Mouse (Mus musculus) hematopoietic stem cell, adult 5-6 weeks (primary cell): Measurements from ENCODE around the gene Mob3b. TPM values are rescaled to one million over a fixed set of nuclear protein-coding genes. Genes with fewer than 3 reads are reported as not detected.

ENCODE experiments used
- ATAC-seq, 2 experiments: fragments of 125-278 bp in 1 of 2; replicated peaks in 1 of 2; 2 replicates each; pipeline ENCODE4 v1.8.0; 2016 to 2017; ENCODE audit warnings: inconsistent platforms in 2 of 2, mild to moderate bottlenecking in 2 of 2, moderate number of reproducible peaks in 2 of 2, low read depth in 1 of 2, moderate TSS enrichment in 1 of 2; ENCODE audit not compliant: low FRiP score in 2 of 2, poor library complexity in 2 of 2, severe bottlenecking in 2 of 2, insufficient read depth in 1 of 2, low TSS enrichment in 1 of 2
- total RNA-seq: library from RNA; stranded (forward); fragments of 172-1452, 232-1000 nt; gene quantifications from 2 replicates; pipeline ENCODE4 v1.2.3, GENCODE M21; 2017

Gene Mob3b
- total RNA-seq, 1 experiment from 2014 or later = 2.9 TPM

DNA sequence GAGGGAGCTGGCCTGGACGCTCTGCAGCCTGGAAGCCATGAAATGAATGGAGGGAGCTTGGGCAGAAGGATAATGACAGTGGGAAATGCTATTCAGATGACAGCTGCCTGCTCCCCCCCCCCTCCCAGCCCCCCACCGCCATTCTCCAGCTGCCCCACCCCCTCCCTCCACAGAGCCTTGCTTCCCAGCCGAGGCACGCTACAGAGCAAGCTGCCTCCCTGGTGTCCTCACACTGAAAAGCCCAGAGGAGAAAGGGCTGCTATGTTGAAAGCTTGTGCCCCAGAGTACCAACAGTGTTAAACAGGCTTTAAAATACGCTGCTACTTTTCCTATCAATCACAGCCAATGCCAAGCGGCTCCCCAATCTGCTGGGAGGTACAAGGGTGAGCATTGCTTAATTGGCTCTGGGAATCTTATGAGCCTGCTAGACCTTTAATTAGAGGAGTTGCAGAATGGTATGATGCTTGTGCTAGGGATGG, 31.9 kb downstream of the Mob3b start:
- no peak for ATAC-seq

DNA sequence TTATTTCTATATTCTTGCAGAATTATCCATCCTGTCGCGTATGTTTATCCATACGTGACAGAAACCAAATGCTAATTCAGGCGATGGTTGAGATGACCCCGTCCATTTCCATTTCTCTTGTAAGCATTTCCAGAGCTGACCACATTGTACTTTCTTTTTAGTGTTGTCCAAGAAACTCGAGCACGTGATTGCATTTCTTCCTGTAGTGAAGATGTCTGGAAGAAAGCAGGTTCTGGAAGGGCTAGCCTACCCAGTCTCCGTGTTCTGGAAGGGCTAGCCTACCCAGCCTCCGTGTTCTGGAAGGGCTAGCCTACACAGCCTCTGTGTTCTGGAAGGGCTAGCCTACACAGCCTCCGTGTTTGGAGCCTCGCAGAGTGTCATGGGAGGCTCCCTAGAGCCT, 33.3 kb downstream of the Mob3b start:
- ATAC-seq = no peak

DNA sequence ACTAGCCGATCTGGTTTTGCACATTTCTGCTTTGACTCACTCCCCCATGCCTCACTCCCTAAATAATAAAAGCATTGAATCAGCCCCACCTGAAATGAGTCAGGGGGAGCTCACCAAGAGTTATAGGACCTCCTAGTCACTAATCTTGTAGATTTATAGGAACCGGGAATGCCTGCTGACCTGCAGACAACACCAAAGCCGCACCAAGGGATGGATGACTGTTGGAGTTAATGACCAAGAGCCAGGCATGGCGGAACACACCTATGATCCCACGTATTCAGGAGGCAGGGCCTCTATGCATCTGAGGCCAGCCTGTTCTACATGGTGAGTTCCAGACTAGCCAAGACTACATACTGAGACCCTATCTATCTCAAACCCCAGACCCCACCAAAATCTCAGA, 34.2 kb downstream of the Mob3b start:
- no peak for ATAC-seq

DNA sequence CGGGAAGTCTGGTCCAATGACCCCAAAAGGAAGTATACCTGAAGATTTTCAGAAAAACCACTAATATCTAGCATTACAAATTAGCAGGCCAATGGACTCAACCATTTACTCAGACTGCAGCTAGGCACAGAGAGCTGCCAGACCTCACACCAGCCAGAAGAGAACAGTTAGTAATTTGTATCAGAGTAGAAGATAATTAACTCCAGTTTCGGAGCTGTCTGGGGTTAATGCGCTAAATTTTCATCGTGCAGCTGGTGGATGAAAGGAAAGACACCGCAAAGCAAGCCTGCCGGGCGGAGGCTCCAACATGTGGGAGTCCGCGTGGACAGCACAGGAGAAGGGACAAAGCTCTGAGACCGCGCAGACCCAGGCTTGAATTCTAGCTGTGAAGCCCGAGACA, 36.2 kb downstream of the Mob3b start:
- no peak for ATAC-seq

DNA sequence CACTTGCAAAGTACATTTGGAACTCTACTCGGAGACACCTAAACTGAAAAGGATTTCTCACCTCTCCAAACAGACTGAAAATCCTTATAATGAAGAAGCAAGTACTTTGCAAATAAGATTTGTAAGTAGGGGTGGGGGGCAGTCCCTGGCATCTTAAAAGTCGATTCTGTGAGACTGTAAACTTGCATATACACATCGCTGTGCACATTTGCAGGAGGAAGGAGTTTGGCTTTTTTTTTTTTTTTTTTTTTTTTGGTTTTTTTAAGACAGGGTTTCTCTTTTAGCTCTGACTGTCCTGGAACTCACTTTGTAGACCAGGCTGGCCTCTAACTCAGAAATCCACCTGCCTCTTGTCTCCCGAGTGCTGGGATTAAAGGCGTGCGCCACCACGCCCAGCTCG, 36.7 kb downstream of the Mob3b start:
- ATAC-seq = no peak

DNA sequence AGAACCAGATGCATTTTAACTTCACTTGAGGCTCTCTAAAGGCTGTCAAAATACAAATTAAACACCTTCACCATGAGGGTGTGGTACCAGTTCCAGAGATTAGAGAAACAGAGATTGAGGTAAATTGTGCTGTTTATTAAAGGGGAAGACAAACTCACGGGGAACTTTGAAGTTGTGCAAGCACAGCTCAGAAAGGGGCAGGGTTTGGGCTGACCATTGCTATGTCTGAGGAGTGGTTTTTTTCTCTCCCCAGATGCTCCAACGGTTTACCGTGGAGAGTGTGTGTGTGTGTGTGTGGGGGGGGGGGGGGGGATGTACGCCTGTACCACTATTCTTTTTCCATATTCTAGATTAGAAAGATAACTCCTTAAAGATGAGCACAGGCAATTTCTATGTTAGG, 37.1 kb downstream of the Mob3b start:
- ATAC-seq = no peak

DNA sequence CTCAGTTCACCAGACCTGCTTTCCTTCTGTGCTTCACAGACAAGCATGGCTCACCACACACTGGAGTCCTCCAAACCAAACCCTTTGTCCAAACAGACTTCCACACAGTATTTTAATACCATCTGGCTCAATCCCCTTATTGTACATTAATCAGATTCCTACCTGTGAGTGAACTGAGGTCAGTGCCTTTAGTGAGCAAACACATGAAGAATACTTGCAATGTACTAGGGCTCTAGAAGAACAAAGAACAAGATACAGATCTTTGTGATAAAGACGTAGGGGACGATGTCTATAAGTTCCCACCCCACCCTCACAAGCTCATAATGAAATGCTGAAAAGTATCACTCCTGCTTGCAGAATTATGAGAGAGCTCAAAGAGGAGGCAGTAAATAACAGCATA, 38.4 kb downstream of the Mob3b start:
- ATAC-seq = no peak

DNA sequence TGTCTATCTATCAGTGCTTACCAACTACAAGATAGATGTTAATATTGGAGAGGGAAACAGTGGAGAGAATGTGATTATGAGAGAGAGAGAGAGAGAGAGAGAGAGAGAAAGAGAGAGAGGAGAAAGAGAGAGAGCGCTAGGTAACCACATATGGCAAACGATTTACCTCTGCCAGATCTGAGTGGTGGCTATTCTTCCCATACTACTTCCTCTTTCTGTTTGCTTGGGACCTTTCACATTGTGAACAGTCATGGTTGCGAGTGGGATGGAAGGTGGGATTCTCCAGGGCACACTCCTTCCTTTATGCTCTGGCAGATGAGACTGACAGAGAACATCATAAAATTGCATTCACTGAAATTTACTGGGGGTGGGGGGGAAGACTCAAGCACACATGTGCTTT, 40.1 kb downstream of the Mob3b start:
- ATAC-seq = peak in 1 of 2 experiments; percentile 54; a peak in 1 of 4 replicates

DNA sequence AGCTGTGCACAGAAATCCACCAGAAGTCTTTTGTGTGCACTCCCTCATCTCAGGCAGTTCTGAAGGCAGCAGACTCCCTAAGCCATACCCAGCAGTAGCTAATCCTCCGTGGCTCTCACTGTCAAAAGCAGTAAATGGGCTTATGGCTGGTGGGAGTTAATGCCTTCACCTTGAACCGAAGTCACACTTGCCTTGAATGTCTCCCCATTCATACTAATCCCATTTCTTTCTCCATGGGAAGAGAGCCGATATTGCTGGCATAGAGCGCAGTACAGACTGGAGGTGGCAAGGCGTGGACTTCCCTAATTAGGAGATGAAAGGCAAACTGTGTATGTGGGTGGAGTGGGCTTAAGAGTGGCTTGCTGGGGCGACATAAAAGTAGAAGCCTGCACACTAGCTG, 41.4 kb downstream of the Mob3b start:
- ATAC-seq = no peak

DNA sequence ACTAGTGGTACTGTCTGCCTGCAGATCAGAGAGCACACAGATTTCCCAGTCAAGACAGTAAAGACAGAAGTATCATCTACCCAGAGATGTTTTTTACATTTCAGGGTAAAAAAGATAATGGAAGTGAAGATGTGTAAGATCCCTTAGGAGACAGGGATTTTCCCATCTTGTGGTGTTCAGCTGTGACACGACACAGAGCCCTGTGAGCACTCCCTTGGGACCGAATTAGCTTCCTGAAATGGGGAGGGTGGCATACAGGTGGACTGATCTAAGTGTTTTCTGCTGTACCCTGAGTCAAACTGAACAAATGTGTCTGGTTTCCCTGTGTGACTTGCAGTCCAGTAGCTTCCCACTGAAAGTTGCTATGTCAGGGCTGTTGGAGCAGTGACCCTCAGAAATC, 42.3 kb downstream of the Mob3b start:
- ATAC-seq = no peak

DNA sequence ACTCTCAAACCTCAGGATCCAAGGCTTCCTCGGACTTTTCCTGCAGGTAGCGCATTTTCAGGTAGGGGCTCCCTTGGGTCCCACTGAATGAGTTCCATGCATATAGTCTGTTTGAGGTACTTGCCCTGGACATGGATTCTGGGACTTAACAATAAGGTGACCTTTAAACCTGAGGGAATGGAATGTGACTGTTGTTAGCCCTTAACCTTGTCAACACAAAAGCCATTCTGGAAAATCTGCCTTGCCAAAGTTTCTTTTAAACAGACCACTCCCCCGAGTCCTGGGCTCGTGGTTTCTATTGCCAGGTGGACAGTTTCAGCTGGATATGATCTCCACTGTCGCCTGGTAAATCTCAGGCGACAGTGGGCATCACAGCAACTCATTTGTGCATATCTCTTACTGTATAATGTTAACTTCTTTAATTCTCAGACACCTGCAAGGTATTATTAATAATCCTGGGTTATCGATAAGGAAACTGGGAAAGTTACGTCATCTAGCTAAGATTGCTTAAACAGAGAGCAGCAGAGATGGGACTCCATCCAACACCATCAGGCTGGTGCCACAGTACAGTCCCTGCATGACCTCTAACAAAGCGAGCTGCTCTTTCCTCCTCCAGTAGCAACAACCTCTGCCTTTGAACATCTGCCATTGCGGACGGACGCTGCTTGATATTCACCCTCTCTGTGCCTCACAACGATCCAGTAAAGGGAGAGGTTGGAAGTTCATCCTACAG, 43.6 kb downstream of the Mob3b start:
- no peak for ATAC-seq

DNA sequence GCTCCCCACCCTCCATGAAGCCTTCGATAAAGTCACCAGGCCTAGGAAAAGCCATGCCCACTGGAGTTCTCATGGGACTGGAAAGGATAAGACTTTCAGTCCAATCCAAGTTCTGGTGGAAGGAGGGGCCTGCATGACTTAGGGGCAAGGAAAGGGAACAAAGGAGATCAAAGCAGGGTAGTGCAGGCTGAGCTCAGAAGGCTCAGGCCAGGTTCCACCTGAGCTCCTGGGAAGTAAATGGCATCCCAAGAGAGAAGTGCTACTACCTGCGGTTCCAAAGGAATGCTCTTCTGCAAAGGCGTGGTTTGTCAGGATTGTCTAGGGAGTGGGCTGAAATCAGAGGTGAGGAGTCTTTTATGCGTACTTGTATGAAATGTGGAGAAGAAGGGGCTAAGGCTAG, 44.8 kb downstream of the Mob3b start:
- no peak for ATAC-seq

DNA sequence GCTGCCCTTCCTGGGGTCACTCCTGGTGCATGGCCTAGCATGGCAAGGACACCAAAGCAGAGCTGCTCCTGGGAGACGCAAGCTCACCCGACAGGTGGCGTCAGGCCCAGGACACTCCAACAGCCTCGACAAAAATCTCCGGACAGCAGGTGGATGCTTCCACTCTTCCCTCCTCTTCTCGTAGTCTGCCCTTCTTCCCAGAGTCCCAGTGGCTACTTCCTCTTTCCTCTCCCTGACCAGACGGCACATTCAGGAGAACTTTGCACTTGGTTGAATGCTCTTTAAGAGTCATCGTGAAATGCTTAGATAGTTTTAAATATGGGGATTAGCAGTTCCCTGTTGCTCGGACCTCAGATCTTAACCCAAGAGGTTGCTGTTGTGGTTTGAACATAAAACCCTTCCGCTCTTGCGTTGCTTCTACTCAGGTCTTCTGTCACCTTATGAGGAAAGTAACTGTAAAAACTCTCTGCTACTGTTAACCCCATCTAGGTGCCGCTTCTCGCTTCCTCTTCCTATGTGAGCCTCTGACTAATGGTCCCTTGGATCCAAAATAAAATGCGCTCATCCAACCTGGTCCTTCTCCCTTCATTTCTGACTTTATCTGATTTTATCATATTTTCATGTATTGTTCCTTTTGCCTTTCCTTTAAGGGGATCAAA, 52.0 kb downstream of the Mob3b start:
- no peak for ATAC-seq

DNA sequence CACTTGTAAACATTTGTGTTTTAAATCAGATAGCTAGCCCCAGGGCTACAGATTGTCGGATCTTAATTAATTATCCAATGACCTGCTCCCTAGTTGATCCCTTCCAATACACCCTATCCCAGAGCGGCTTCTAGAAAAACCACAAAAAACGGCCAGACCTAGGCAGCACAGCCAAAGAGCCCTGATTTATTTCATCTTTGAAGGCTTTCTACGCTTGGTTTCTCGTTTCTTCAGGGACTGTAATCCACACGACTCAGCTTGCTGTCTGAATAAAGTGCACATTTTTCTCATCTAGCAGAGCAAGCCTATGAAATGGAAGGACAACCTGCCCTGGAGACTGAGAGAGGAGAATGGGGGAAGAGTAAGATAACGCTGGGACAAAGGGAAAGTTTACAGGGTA, 56.1 kb downstream of the Mob3b start:
- ATAC-seq = no peak

DNA sequence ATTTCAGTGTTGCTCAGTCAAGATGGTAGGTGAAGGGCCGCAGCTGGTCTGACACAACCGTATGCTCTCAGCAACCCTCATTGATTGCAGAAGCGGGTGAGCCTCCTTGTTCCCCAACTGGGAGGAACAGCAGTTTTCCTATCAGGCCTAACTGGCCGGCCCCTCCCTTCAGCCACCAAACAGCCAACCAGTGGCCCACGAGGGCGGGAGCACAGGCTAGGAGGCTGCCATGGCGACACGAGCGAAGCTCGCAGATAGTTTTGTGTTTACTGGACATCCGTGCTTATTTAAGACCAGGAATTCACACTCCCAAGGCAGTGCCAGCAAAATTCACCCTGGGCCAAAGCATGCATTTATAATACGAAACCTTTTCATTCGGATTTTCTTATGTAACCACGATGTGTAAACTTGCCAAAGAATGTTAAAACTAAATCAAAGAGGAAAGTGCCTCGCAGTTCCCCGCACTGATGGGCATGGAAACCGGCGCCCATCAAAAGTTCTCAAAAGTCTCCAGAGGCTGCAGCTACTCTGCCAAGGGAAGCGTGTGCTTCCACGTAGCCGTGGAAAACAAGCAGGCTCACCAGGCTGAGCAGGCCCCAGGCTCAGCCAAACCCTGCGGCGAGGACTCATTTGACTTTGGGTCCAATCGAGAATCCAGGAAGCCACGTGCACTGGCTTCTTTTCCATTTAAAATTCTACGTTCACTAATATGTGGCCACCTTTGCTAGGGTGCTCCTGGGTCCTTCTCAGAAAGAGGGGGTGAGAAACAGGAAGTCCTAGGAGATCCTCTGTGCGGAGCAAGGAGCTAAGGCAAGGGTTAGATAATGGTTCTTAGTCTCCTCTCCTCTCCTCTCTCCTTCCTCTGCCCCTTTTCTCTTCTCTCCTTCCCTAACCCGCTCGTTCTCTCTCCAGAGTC, 57.2 kb downstream of the Mob3b start:
- ATAC-seq = peak; percentile 97

DNA sequence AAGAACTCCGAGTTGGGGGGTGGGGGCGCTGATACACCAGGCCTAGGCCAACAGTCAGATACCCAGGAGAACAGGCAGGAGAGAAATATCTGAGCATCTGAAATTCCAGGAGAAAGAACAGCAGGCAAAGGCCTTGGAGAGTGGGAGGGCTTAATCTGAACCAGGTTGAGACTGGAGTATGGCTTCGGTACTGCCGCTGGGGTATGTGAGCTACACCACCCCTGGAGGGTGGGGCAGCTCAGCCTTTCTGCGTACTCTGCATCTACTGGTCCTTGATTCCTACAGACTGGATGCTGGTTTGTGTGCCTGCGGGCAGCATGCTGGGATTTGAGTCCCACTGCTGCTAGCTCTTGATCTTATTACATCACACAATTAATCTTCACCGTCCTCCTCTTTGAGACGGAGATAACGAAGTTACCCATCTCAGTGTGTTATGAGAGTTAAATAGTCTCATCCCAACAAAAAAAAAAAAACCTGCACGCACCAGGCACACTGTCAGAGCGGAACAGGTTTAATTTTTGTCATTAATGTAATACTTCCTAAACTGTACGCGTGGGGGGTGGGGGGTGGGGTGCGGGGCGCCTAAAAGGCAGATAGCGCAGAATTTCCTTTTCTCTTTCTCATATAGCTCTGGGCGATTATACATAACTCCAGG, 57.9 kb downstream of the Mob3b start:
- no peak for ATAC-seq

DNA sequence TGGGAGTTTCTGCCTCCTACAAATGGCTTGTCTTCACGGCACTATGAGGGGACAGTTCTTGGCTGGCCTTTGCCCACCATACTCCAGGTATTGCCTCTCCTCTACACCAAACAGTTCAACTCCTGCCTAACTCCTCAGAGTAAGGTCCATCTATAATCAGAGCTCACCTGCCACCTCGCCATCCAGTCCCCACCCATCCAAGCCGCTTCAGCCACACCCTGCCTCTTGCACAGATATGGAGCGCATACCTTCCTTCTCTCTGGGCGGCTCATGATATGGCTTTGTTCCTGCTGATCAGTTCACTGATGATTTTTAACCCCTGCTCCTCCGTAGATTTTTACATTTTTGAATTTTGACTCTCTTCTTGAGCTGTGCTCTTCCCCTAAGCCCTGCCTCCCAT, 58.7 kb downstream of the Mob3b start:
- ATAC-seq = no peak
